Mouse (Mus musculus) liver, embryonic 13.5 days (tissue): ENCODE data around the gene Fkbp1b. TPM values are rescaled to one million over a fixed set of nuclear protein-coding genes. Genes with fewer than 3 reads are reported as not detected.
"Not testable (repeated sequence)": the region's sequence is repeated elsewhere in the genome, so short reads cannot be mapped to it uniquely, and the experiment has no call there.

Experiments
- ATAC-seq: fragments of 200-750 bp; cut with Nextera tagmentation; 2 replicates; pipeline ENCODE4 v1.8.0; 2017; ENCODE audit warnings: low read depth, mild to moderate bottlenecking, moderate number of reproducible peaks, moderate library complexity
- DNase-seq: peaks from one replicate; pipeline ENCODE4 v3.0.0; 2022
- H3K27ac ChIP-seq: fragments of 300-500 bp; sonication (generic); 2 replicates; pipeline ENCODE4 v1.5.1; 2015; ENCODE audit warnings: moderate library complexity, mild to moderate bottlenecking, inconsistent platforms
- H3K27me3 ChIP-seq: fragments of 300-500 bp; sonication (generic); 2 replicates; pipeline ENCODE4 v1.6.1; 2015; ENCODE audit warnings: mild to moderate bottlenecking, inconsistent platforms
- H3K36me3 ChIP-seq: fragments of 300-500 bp; sonication (generic); 2 replicates; pipeline ENCODE4 v1.6.1; 2015; ENCODE audit warnings: mild to moderate bottlenecking, inconsistent platforms
- H3K4me1 ChIP-seq: fragments of 300-500 bp; sonication (generic); replicated peaks from 2 replicates; pipeline ENCODE4 v1.6.1; 2015; ENCODE audit warnings: inconsistent platforms
- H3K4me2 ChIP-seq: fragments of 300-500 bp; sonication (generic); 2 replicates; pipeline ENCODE4 v1.6.1; 2015; ENCODE audit warnings: inconsistent platforms, mild to moderate bottlenecking, moderate library complexity
- H3K4me3 ChIP-seq: fragments of 300-500 bp; sonication (generic); replicated peaks from 2 replicates; pipeline ENCODE4 v1.5.1; 2015; ENCODE audit warnings: mild to moderate bottlenecking, inconsistent platforms
- H3K9ac ChIP-seq: fragments of 300-500 bp; sonication (generic); 2 replicates; pipeline ENCODE4 v1.6.1; 2015; ENCODE audit warnings: mild to moderate bottlenecking, inconsistent platforms
- H3K9me3 ChIP-seq: fragments of 300-500 bp; sonication (generic); replicated peaks from 2 replicates; pipeline ENCODE4 v1.6.1; 2016; ENCODE audit warnings: inconsistent platforms
- WGBS: fragments of 180-500 bp; shearing (Covaris S2); methylation state at CpG from one replicate; pipeline ENCODE4 v1.1.7; 2015; ENCODE audit not compliant: insufficient replicate concordance; 5-methylcytosine and 5-hydroxymethylcytosine counted together
- polyA plus RNA-seq: library from polyadenylated mRNA; unstranded; fragments of >200 nt; fragmentation: Nextera tagmentation; extraction: Ambion mirVana; gene quantifications from 2 replicates; pipeline ENCODE4 v1.2.1, GENCODE M21; 2015

Gene Fkbp1b
- 3.2 and 3.6 TPM in 2 replicates for polyA plus RNA-seq

GRCm38 (mm10) chr12:4841392-4841887, at the start of gene Fkbp1b:
TSS of gene Fkbp1b (minus strand) at chr12:4841591.
- H3K36me3 ChIP-seq: no peaks in the 10 kb centered on the region
- peaks cover 41% of the 10 kb centered on the region for H3K4me1 ChIP-seq
- peak within 1 kb of the TSS; percentile 79 for H3K9ac ChIP-seq
- no peak within 1 kb of the TSS for H3K27ac ChIP-seq
- peak within 1 kb of the TSS; percentile 76 for H3K4me3 ChIP-seq
- H3K4me2 ChIP-seq: peak within 1 kb of the TSS; percentile 99
- WGBS: under 1% methylated on average over 33 of the region's 37 CpGs
- DNase-seq: peak; percentile 55
- no peaks in the 10 kb centered on the region for H3K9me3 ChIP-seq
- peaks cover 34% of the 10 kb centered on the region for H3K27me3 ChIP-seq
- peak; percentile 67 for ATAC-seq

GRCm38 (mm10) chr12:4889891-4890290, 48.5 kb upstream of the Fkbp1b start:
- no peak overlapping the region for H3K27ac ChIP-seq
- H3K4me2 ChIP-seq: no peak overlapping the region
- H3K4me1 ChIP-seq: peaks cover 28% of the 10 kb centered on the region
- WGBS: 47% methylated on average over 1 of the region's 1 CpGs
- no peak for DNase-seq
- no peak for ATAC-seq
- no peak overlapping the region for H3K9ac ChIP-seq
- H3K4me3 ChIP-seq: no peak overlapping the region
- H3K36me3 ChIP-seq: peaks cover 53% of the 10 kb centered on the region
- H3K27me3 ChIP-seq: no peaks in the 10 kb centered on the region
- no peaks in the 10 kb centered on the region for H3K9me3 ChIP-seq

GRCm38 (mm10) chr12:4889251-4889650, 47.9 kb upstream of the Fkbp1b start:
- DNase-seq (no peak), ATAC-seq (no peak)
- Histone ChIP-seq H3K36me3 (peaks cover 57% of the 10 kb centered on the region), H3K9me3 (no peaks in the 10 kb centered on the region), H3K4me3 (no peak overlapping the region), H3K27ac (no peak overlapping the region), H3K9ac (no peak overlapping the region), H3K4me1 (peaks cover 28% of the 10 kb centered on the region), H3K4me2 (no peak overlapping the region), H3K27me3 (no peaks in the 10 kb centered on the region)
- 65% methylated on average over 2 of the region's 2 CpGs for WGBS

- Histone ChIP-seq H3K4me1 (peaks cover 28% of the 10 kb centered on the region), H3K4me3 (no peak overlapping the region), H3K4me2 (no peak overlapping the region), H3K9me3 (no peaks in the 10 kb centered on the region), H3K27ac (peak overlapping the region; percentile 23; the same call in 1 of the 2 replicates), H3K27me3 (no peaks in the 10 kb centered on the region), H3K9ac (no peak overlapping the region), H3K36me3 (peaks cover 55% of the 10 kb centered on the region)
- no peak for DNase-seq
- ATAC-seq: peak; percentile 96
Observed at GRCm38 (mm10) chr12:4888739-4889138, 47.3 kb upstream of the Fkbp1b start.

GRCm38 (mm10) chr12:4886581-4886980, 45.2 kb upstream of the Fkbp1b start:
- H3K36me3 ChIP-seq: peaks cover 58% of the 10 kb centered on the region
- ATAC-seq, H3K4me2 ChIP-seq, H3K27ac ChIP-seq, H3K4me3 ChIP-seq, H3K27me3 ChIP-seq, H3K9ac ChIP-seq, DNase-seq, H3K9me3 ChIP-seq: not testable (repeated sequence)
- H3K4me1 ChIP-seq: peaks cover 28% of the 10 kb centered on the region
- 90% methylated on average over 4 of the region's 4 CpGs for WGBS

- peaks cover 59% of the 10 kb centered on the region for H3K36me3 ChIP-seq
- no peak for DNase-seq
- no peak for ATAC-seq
- H3K4me3 ChIP-seq: no peak overlapping the region
- no peak overlapping the region for H3K27ac ChIP-seq
- no peak overlapping the region for H3K4me2 ChIP-seq
- peaks cover 19% of the 10 kb centered on the region for H3K4me1 ChIP-seq
- H3K9ac ChIP-seq: no peak overlapping the region
- no peaks in the 10 kb centered on the region for H3K9me3 ChIP-seq
- no peaks in the 10 kb centered on the region for H3K27me3 ChIP-seq
- WGBS: 74% methylated on average over 1 of the region's 1 CpGs
Observed at GRCm38 (mm10) chr12:4885062-4885461, 43.7 kb upstream of the Fkbp1b start.

GRCm38 (mm10) chr12:4882086-4882485, 40.7 kb upstream of the Fkbp1b start:
- no peak overlapping the region for H3K27ac ChIP-seq

GRCm38 (mm10) chr12:4879048-4879447, 37.7 kb upstream of the Fkbp1b start:
- no peak overlapping the region for H3K4me2 ChIP-seq
- H3K4me3 ChIP-seq: no peak overlapping the region
- H3K27ac ChIP-seq: no peak overlapping the region
- H3K27me3 ChIP-seq: no peaks in the 10 kb centered on the region
- ATAC-seq (no peak), DNase-seq (no peak)
- H3K9me3 ChIP-seq: no peaks in the 10 kb centered on the region
- peaks cover 51% of the 10 kb centered on the region for H3K36me3 ChIP-seq
- H3K4me1 ChIP-seq: peaks cover 28% of the 10 kb centered on the region
- 84% methylated on average over 5 of the region's 5 CpGs for WGBS
- no peak overlapping the region for H3K9ac ChIP-seq

More at GRCm38 (mm10) chr12:4882086-4882485, 40.7 kb upstream of the Fkbp1b start:
- H3K4me1 ChIP-seq: peaks cover 6% of the 10 kb centered on the region
- ATAC-seq: no peak
- no peaks in the 10 kb centered on the region for H3K27me3 ChIP-seq
- WGBS: 78% methylated on average over 2 of the region's 2 CpGs
- no peak overlapping the region for H3K4me2 ChIP-seq
- no peaks in the 10 kb centered on the region for H3K9me3 ChIP-seq
- H3K9ac ChIP-seq: no peak overlapping the region
- H3K4me3 ChIP-seq: no peak overlapping the region
- DNase-seq: no peak
- peaks cover 66% of the 10 kb centered on the region for H3K36me3 ChIP-seq

GRCm38 (mm10) chr12:4878296-4878783, 36.9 kb upstream of the Fkbp1b start:
- H3K27me3 ChIP-seq: no peaks in the 10 kb centered on the region
- ATAC-seq (no peak), DNase-seq (no peak)
- H3K9me3 ChIP-seq: no peaks in the 10 kb centered on the region
- peaks cover 33% of the 10 kb centered on the region for H3K4me1 ChIP-seq
- no peak overlapping the region for H3K4me2 ChIP-seq
- no peak overlapping the region for H3K9ac ChIP-seq
- 37% methylated on average over 9 of the region's 9 CpGs for WGBS
- H3K27ac ChIP-seq: peak overlapping the region; percentile 25; the same call in 1 of the 2 replicates
- H3K4me3 ChIP-seq: no peak overlapping the region
- H3K36me3 ChIP-seq: peaks cover 47% of the 10 kb centered on the region

- H3K4me2 ChIP-seq: 0 out of 2 replicates have a peak overlapping the region, but pooled peaks have one; percentile 8
- no peak for DNase-seq
- no peaks in the 10 kb centered on the region for H3K9me3 ChIP-seq
- 77% methylated on average over 8 of the region's 8 CpGs for WGBS
- peak overlapping the region; percentile 23; the same call in 1 of the 2 replicates for H3K9ac ChIP-seq
- peaks cover 54% of the 10 kb centered on the region for H3K4me1 ChIP-seq
- ATAC-seq: no peak
- H3K36me3 ChIP-seq: peaks cover 38% of the 10 kb centered on the region
- peak overlapping the region; percentile 47 for H3K27ac ChIP-seq
- H3K27me3 ChIP-seq: no peaks in the 10 kb centered on the region
- no peak overlapping the region for H3K4me3 ChIP-seq
Observed at GRCm38 (mm10) chr12:4875623-4876022, 34.2 kb upstream of the Fkbp1b start.

- H3K4me3 ChIP-seq: peak within 1 kb of the TSS; percentile 85
- DNase-seq (peak; percentile 94), ATAC-seq (peak; percentile 83)
- H3K27me3 ChIP-seq: no peaks in the 10 kb centered on the region
- 2% methylated on average over 24 of the region's 24 CpGs for WGBS
- peaks cover 66% of the 10 kb centered on the region for H3K4me1 ChIP-seq
- H3K9ac ChIP-seq: peak within 1 kb of the TSS; percentile 98
- no peaks in the 10 kb centered on the region for H3K9me3 ChIP-seq
- peak within 1 kb of the TSS; percentile 100 for H3K27ac ChIP-seq
- peak within 1 kb of the TSS; percentile 82 for H3K4me2 ChIP-seq
- peaks cover 39% of the 10 kb centered on the region for H3K36me3 ChIP-seq
Observed at GRCm38 (mm10) chr12:4874161-4874927, 33.0 kb upstream of the Fkbp1b start, which contains the start of gene Mfsd2b. TSS of gene Mfsd2b (minus strand) at chr12:4874359.
